Mouse (Mus musculus): ENCODE results near the gene Tert. TPM values are rescaled to one million over a fixed set of nuclear protein-coding genes. Genes with fewer than 3 reads are reported as not detected.

The Tert gene
- total and polyA plus RNA-seq, 2 experiments: 7.0 to 13.1 TPM

DNA sequence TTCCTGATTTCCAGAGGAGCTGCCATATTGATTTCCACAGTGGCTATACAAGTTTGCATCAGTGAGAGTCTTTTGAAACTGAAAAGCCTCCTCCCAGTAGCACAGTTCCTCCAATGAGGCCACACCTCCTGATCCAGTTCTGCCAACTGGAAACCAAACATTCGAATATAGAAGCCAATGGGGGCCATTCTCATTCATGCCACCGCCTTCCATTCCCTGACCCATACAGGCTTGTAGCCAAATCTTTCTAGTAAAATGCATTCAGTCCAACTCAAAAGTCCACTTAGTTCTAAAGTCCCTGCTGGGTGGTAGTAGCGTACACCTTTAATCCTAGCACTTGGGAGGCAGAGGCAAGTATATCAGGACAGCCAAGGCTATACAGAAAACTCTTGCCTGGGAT lies 26.6 kb downstream of the Tert start:
- Histone ChIP-seq H3K27ac (replicated peaks; ENCODE audit: insufficient read depth, low read depth, low read length) (no peak overlapping the region), H3K4me3 (ENCODE audit: insufficient read depth, low read depth, low read length) (no peak overlapping the region), H3K4me1 (ENCODE audit: control insufficient read depth, insufficient read depth, low read length) (no peaks in the 10 kb centered on the region), H3K79me2 (ENCODE audit: control insufficient read depth, insufficient read depth, low read length) (no peaks in the 10 kb centered on the region), H3K9ac (ENCODE audit: low read depth, low read length) (no peak overlapping the region), H3K36me3 (ENCODE audit: control insufficient read depth, insufficient read depth, low read length) (no peaks in the 10 kb centered on the region), H3K27me3 (ENCODE audit: control insufficient read depth, insufficient read depth, low read length) (no peaks in the 10 kb centered on the region)
- WGBS: 33% methylated on average over 3 of the region's 3 CpGs
- DNase-seq (ENCODE audit: extremely low read depth, low read depth, low spot score): peak; percentile 72
- TF ChIP-seq POLR2A (IDR thresholded peaks at IDR 0.05; ENCODE audit: extremely low read depth, insufficient read depth, low read length) (no peak), CTCF (IDR thresholded peaks at IDR 0.05; ENCODE audit: low read depth, low read length) (no peak)

DNA sequence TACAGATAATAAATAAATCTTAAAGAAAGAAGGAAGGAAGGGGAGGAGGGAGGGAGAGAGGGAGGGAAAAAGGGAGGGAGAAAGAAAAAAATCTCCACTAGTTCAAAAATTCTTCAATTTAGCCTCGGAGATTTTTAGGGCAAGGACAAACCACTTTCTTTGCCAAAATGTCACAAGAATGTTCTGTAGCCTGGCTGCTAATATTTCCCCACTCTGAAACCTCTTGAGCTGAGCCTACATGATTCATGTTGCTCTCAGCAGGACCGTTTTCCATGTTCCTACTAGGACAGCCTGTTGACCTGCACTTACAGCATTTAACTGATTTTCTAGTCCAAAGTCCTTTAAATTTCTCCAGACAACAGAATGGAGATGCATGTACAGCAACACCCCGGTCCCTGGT lies 28.3 kb downstream of the Tert start:
- Histone ChIP-seq H3K4me3 (ENCODE audit: insufficient read depth, low read depth, low read length) (no peak overlapping the region), H3K4me1 (ENCODE audit: control insufficient read depth, insufficient read depth, low read length) (no peaks in the 10 kb centered on the region), H3K9ac (ENCODE audit: low read depth, low read length) (no peak overlapping the region), H3K36me3 (ENCODE audit: control insufficient read depth, insufficient read depth, low read length) (no peaks in the 10 kb centered on the region), H3K27ac (replicated peaks; ENCODE audit: insufficient read depth, low read depth, low read length) (no peak overlapping the region), H3K79me2 (ENCODE audit: control insufficient read depth, insufficient read depth, low read length) (no peaks in the 10 kb centered on the region), H3K27me3 (ENCODE audit: control insufficient read depth, insufficient read depth, low read length) (no peaks in the 10 kb centered on the region)
- TF ChIP-seq POLR2A (IDR thresholded peaks at IDR 0.05; ENCODE audit: extremely low read depth, insufficient read depth, low read length) (no peak), CTCF (IDR thresholded peaks at IDR 0.05; ENCODE audit: low read depth, low read length) (no peak)
- no peak for DNase-seq (ENCODE audit: extremely low read depth, low read depth, low spot score)
- WGBS: 60% methylated on average over 3 of the region's 3 CpGs

- H3K4me1 ChIP-seq (ENCODE audit: control insufficient read depth, insufficient read depth, low read length): no peaks in the 10 kb centered on the region
- 55% methylated on average over 2 of the region's 2 CpGs for WGBS
Observed at GRCm38 (mm10) chr13:73658953-73659352, 32.2 kb downstream of the Tert start.

GRCm38 (mm10) chr13:73660163-73660695 lies 33.5 kb downstream of the Tert start:
- TF ChIP-seq CTCF (IDR thresholded peaks at IDR 0.05; ENCODE audit: low read depth, low read length): no peak
- no peak for TF ChIP-seq POLR2A (IDR thresholded peaks at IDR 0.05; ENCODE audit: extremely low read depth, insufficient read depth, low read length)
- DNase-seq (ENCODE audit: extremely low read depth, low read depth, low spot score): no peak
- H3K4me3 ChIP-seq (ENCODE audit: insufficient read depth, low read depth, low read length): no peak overlapping the region
- H3K27ac ChIP-seq (replicated peaks; ENCODE audit: insufficient read depth, low read depth, low read length): no peak overlapping the region
- no peak overlapping the region for H3K9ac ChIP-seq (ENCODE audit: low read depth, low read length)
- no peaks in the 10 kb centered on the region for H3K27me3 ChIP-seq (ENCODE audit: control insufficient read depth, insufficient read depth, low read length)
- H3K79me2 ChIP-seq (ENCODE audit: control insufficient read depth, insufficient read depth, low read length): no peaks in the 10 kb centered on the region
- H3K4me1 ChIP-seq (ENCODE audit: control insufficient read depth, insufficient read depth, low read length): no peaks in the 10 kb centered on the region
- 85% methylated on average over 2 of the region's 2 CpGs for WGBS
- no peaks in the 10 kb centered on the region for H3K36me3 ChIP-seq (ENCODE audit: control insufficient read depth, insufficient read depth, low read length)

More at GRCm38 (mm10) chr13:73658953-73659352, 32.2 kb downstream of the Tert start:
- Histone ChIP-seq H3K9ac (ENCODE audit: low read depth, low read length) (no peak overlapping the region), H3K36me3 (ENCODE audit: control insufficient read depth, insufficient read depth, low read length) (no peaks in the 10 kb centered on the region), H3K79me2 (ENCODE audit: control insufficient read depth, insufficient read depth, low read length) (no peaks in the 10 kb centered on the region), H3K27ac (replicated peaks; ENCODE audit: insufficient read depth, low read depth, low read length) (no peak overlapping the region), H3K4me3 (ENCODE audit: insufficient read depth, low read depth, low read length) (no peak overlapping the region), H3K27me3 (ENCODE audit: control insufficient read depth, insufficient read depth, low read length) (no peaks in the 10 kb centered on the region)
- DNase-seq (ENCODE audit: extremely low read depth, low read depth, low spot score): no peak
- TF ChIP-seq CTCF (IDR thresholded peaks at IDR 0.05; ENCODE audit: low read depth, low read length) (no peak), POLR2A (IDR thresholded peaks at IDR 0.05; ENCODE audit: extremely low read depth, insufficient read depth, low read length) (no peak)

DNA sequence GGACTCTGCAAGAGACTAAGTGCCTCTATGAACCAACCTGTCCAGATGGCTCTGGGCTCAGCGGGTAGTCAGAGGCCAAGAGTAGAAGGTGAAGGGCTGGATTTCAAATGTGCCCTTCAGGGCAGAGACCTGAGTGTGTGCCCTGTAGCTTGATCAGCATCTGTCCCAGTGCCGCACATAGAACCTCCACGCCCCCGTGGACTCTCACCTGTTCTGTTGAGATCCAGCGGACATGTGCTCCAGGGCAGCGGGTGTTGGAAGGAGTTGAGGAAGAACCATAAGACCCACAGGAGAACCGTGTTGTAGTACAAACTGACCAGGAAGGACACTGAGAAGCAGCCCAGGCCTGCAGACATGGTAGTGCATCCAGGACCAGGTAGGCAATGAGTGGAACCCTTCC lies 48.5 kb downstream of the Tert start:
- Histone ChIP-seq H3K27ac (replicated peaks; ENCODE audit: insufficient read depth, low read depth, low read length) (no peak overlapping the region), H3K4me1 (ENCODE audit: control insufficient read depth, insufficient read depth, low read length) (no peaks in the 10 kb centered on the region), H3K9ac (ENCODE audit: low read depth, low read length) (no peak overlapping the region), H3K79me2 (ENCODE audit: control insufficient read depth, insufficient read depth, low read length) (no peaks in the 10 kb centered on the region), H3K36me3 (ENCODE audit: control insufficient read depth, insufficient read depth, low read length) (no peaks in the 10 kb centered on the region), H3K4me3 (ENCODE audit: insufficient read depth, low read depth, low read length) (no peak overlapping the region), H3K27me3 (ENCODE audit: control insufficient read depth, insufficient read depth, low read length) (no peaks in the 10 kb centered on the region)
- TF ChIP-seq CTCF (IDR thresholded peaks at IDR 0.05; ENCODE audit: low read depth, low read length) (no peak), POLR2A (IDR thresholded peaks at IDR 0.05; ENCODE audit: extremely low read depth, insufficient read depth, low read length) (no peak)
- WGBS: 87% methylated on average over 7 of the region's 7 CpGs
- DNase-seq (ENCODE audit: extremely low read depth, low read depth, low spot score): no peak

DNA sequence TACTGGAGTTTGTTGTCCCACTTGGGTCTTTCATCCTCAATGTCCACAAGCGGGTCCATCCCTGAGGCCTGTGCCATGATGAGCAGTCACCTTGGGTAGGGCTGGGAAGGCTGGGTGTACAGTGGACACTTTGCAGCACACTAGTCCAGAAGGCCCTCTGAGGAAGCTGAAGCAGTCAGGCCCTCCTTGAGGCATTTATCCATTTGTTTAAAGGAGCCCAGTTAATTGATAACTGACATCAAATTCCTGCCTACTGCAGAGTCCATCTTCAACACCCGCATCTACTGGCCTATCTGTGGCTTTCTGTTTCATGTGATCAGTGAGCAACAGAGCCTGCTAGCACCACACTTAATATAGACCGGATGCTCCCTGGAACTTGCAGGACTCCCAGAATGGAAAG lies 51.1 kb downstream of the Tert start, which contains the start of gene Slc6a18:
Gene Slc6a18, minus strand, starts transcription at position 171 of the 400 bp plus-strand sequence.
- no peak for DNase-seq (ENCODE audit: extremely low read depth, low read depth, low spot score)
- TF ChIP-seq POLR2A (IDR thresholded peaks at IDR 0.05; ENCODE audit: extremely low read depth, insufficient read depth, low read length) (no peak), CTCF (IDR thresholded peaks at IDR 0.05; ENCODE audit: low read depth, low read length) (no peak)
- Histone ChIP-seq H3K27ac (replicated peaks; ENCODE audit: insufficient read depth, low read depth, low read length) (no peak within 1 kb of the TSS), H3K27me3 (ENCODE audit: control insufficient read depth, insufficient read depth, low read length) (no peaks in the 10 kb centered on the region), H3K9ac (ENCODE audit: low read depth, low read length) (no peak within 1 kb of the TSS), H3K4me3 (ENCODE audit: insufficient read depth, low read depth, low read length) (no peak within 1 kb of the TSS), H3K79me2 (ENCODE audit: control insufficient read depth, insufficient read depth, low read length) (no peaks in the 10 kb centered on the region), H3K4me1 (ENCODE audit: control insufficient read depth, insufficient read depth, low read length) (0 out of 2 replicates have a peak, but pooled peaks cover 1% of the 10 kb centered on the region), H3K36me3 (ENCODE audit: control insufficient read depth, insufficient read depth, low read length) (no peaks in the 10 kb centered on the region)
- WGBS: 85% methylated on average over 3 of the region's 3 CpGs
